Mouse (Mus musculus): Measurements from ENCODE around the gene Chd6.

GRCm38 (mm10) chr2:161049426-161049825 lies 59.4 kb downstream of the Chd6 start:
- TF ChIP-seq POLR2A (IDR thresholded peaks at IDR 0.05; ENCODE audit: borderline replicate concordance, control insufficient read depth, low read depth, low read length) (no peak), CTCF (IDR thresholded peaks at IDR 0.05; ENCODE audit: control insufficient read depth, insufficient read depth, low read length) (no peak)

Data from bone marrow, adult 2 months (tissue).